Mouse (Mus musculus) G1E (cell line): ENCODE results near the gene Rnf168. TPM values are rescaled to one million over a fixed set of nuclear protein-coding genes. Genes with fewer than 3 reads are reported as not detected.
"Not testable (repeated sequence)": the region's sequence is repeated elsewhere in the genome, so short reads cannot be mapped to it uniquely, and the experiment has no call there.

ENCODE experiments used
- ATAC-seq: 2 replicates; pipeline ENCODE4 v1.8.0; 2016; ENCODE audit warnings: mild to moderate bottlenecking; ENCODE audit not compliant: insufficient number of reproducible peaks, poor library complexity, low FRiP score, severe bottlenecking; ENCODE audit errors: extremely low read depth
- DNase-seq: peaks from one replicate; pipeline ENCODE4 v3.0.0; 2012; ENCODE audit warnings: low spot score
- H3K27me3 ChIP-seq: 2 replicates; pipeline ENCODE4 v1.6.1; 2012; ENCODE audit warnings: mild to moderate bottlenecking, low read length, inconsistent platforms; ENCODE audit not compliant: insufficient read depth
- H3K36me3 ChIP-seq: replicated peaks from 2 replicates; pipeline ENCODE3; 2012; ENCODE audit warnings: mild to moderate bottlenecking, inconsistent platforms
- H3K4me1 ChIP-seq: 2 replicates; pipeline ENCODE4 v1.6.1; 2012; ENCODE audit warnings: low read depth, low read length, inconsistent platforms, mixed read lengths; ENCODE audit not compliant: insufficient read depth
- H3K4me3 ChIP-seq: 2 replicates; pipeline ENCODE4 v1.5.1; 2012; ENCODE audit warnings: low read depth, mild to moderate bottlenecking, inconsistent platforms, low read length, moderate library complexity, mixed read lengths
- H3K9me3 ChIP-seq: replicated peaks from 2 replicates; pipeline ENCODE4 v1.6.1; 2012; ENCODE audit warnings: inconsistent platforms
- CTCF ChIP-seq: IDR thresholded peaks from 2 replicates; pipeline ENCODE4 v1.5.1; 2012; ENCODE audit warnings: low read depth, low read length, inconsistent platforms, mixed read lengths
- GATA1 ChIP-seq: IDR thresholded peaks from 2 replicates; pipeline ENCODE4 v1.6.1; 2012; ENCODE audit warnings: borderline replicate concordance, low read length, inconsistent platforms, mixed read lengths
- GATA2 ChIP-seq: IDR thresholded peaks from 2 replicates; pipeline ENCODE4 v1.6.1; 2012; ENCODE audit warnings: low read depth, low read length, inconsistent platforms, borderline replicate concordance
- POLR2AphosphoS5 ChIP-seq: IDR thresholded peaks from 2 replicates; pipeline ENCODE4 v1.6.1; 2012; ENCODE audit warnings: low read depth, low read length, inconsistent platforms; ENCODE audit not compliant: insufficient replicate concordance
- TAL1 ChIP-seq: conservative IDR thresholded peaks from 2 replicates; pipeline ENCODE4 v1.6.1; 2012; ENCODE audit warnings: low read depth, low read length, inconsistent platforms, mixed read lengths
- polyA plus RNA-seq: library from polyadenylated mRNA; stranded (reverse); fragments of >175 nt; gene quantifications from 2 replicates; pipeline ENCODE4 v1.2.3, GENCODE M21; 2012
- total RNA-seq, 2 experiments: library from RNA; stranded (forward) in 1 of 2; stranded (reverse) in 1 of 2; fragments of 200-1000 nt in 1 of 2; fragments of >200 nt in 1 of 2; fragmentation: Nextera tagmentation in 1 of 2; gene quantifications; 2 replicates each; pipeline ENCODE4 v1.2.3; 2014 to 2017

The Rnf168 gene
- total and polyA plus RNA-seq, 3 experiments: 11.6 to 55.3 (median 18.8) TPM

GRCm38 (mm10) chr16:32278396-32278795 is 1.1 kb downstream of the Rnf168 start:
- peak overlapping the region; percentile 77 for H3K4me3 ChIP-seq
- H3K9me3 ChIP-seq: peaks cover 12% of the 10 kb centered on the region
- H3K27me3 ChIP-seq: no peaks in the 10 kb centered on the region
- peaks cover 31% of the 10 kb centered on the region for H3K36me3 ChIP-seq
- peaks cover 18% of the 10 kb centered on the region for H3K4me1 ChIP-seq
- no peak for TF ChIP-seq CTCF
- no peak for TF ChIP-seq POLR2AphosphoS5
- no peak for TF ChIP-seq GATA2
- TF ChIP-seq GATA1: no peak
- no peak for TF ChIP-seq TAL1
- ATAC-seq (no peak), DNase-seq (no peak)

GRCm38 (mm10) chr16:32280211-32280610 is 3.0 kb downstream of the Rnf168 start:
- peaks cover 50% of the 10 kb centered on the region for H3K36me3 ChIP-seq
- no peak for ATAC-seq
- DNase-seq: no peak
- no peak overlapping the region; the same call in 1 of the 2 replicates for H3K4me3 ChIP-seq
- TF ChIP-seq POLR2AphosphoS5 (no peak), CTCF (no peak), GATA1 (no peak), TAL1 (no peak), GATA2 (no peak)
- H3K27me3 ChIP-seq: no peaks in the 10 kb centered on the region
- peaks cover 12% of the 10 kb centered on the region for H3K9me3 ChIP-seq
- peaks cover 30% of the 10 kb centered on the region for H3K4me1 ChIP-seq

GRCm38 (mm10) chr16:32282608-32283007 is 5.3 kb downstream of the Rnf168 start:
- H3K36me3 ChIP-seq: peaks cover 74% of the 10 kb centered on the region
- no peak for ATAC-seq

GRCm38 (mm10) chr16:32291821-32292220 is 14.6 kb downstream of the Rnf168 start:
- no peak for DNase-seq
- H3K36me3 ChIP-seq: peaks cover 59% of the 10 kb centered on the region
- no peak overlapping the region for H3K4me3 ChIP-seq
- H3K27me3 ChIP-seq: no peaks in the 10 kb centered on the region
- no peaks in the 10 kb centered on the region for H3K4me1 ChIP-seq
- TF ChIP-seq POLR2AphosphoS5 (no peak), GATA2 (no peak), GATA1 (no peak), TAL1 (no peak), CTCF (no peak)
- no peak for ATAC-seq
- no peaks in the 10 kb centered on the region for H3K9me3 ChIP-seq

More at GRCm38 (mm10) chr16:32282608-32283007, 5.3 kb downstream of the Rnf168 start:
- H3K27me3 ChIP-seq: no peaks in the 10 kb centered on the region
- H3K9me3 ChIP-seq: peaks cover 12% of the 10 kb centered on the region
- no peak overlapping the region for H3K4me3 ChIP-seq
- DNase-seq: no peak
- peaks cover 22% of the 10 kb centered on the region for H3K4me1 ChIP-seq
- TF ChIP-seq CTCF: no peak
- no peak for TF ChIP-seq GATA1
- no peak for TF ChIP-seq TAL1
- TF ChIP-seq POLR2AphosphoS5: no peak
- TF ChIP-seq GATA2: no peak

DNA sequence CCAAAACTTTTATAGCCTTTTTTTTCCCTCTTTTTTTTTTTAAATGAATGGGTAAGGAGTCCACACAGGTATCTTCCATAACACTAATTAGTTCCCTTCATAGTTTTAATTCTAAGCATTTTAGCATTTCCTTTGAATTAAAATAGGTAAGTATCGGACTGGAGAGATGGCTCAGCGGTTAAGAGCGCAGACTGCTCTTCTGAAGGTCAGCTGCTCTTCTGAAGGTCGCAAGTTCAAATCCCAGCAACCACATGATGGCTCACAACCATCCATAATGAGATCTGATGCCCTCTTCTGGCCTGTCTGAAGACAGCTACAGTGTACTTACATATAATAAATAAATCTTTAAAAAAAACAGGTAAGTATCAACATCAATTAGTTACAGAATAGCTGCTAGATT is 22.4 kb downstream of the Rnf168 start:
- H3K4me3 ChIP-seq, DNase-seq, H3K9me3 ChIP-seq, H3K4me1 ChIP-seq, ATAC-seq, H3K27me3 ChIP-seq: not testable (repeated sequence)
- peaks cover 72% of the 10 kb centered on the region for H3K36me3 ChIP-seq

DNA sequence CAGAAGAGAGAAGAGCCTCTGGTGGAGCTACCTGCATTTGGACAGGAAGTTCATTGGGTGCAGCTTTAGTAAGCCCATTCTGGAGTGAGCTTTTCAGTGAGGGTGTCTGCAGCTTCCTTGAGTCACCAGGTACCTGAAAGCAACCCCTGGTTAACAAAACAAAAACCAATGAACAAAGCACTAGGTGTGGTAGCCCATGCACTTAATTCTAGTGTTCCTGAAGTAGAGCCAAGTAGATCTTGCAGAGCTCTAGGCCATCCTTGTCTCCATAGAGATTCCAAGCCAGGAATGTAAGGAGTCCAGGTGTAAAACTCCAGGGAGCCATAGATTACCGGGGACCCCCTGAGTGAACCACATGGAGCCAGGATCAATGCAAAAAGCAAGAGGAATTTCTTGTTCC is 25.8 kb downstream of the Rnf168 start:
- DNase-seq: no peak
- ATAC-seq: no peak
- Histone ChIP-seq H3K4me3 (no peak overlapping the region), H3K9me3 (no peaks in the 10 kb centered on the region), H3K36me3 (peaks cover 48% of the 10 kb centered on the region), H3K27me3 (no peaks in the 10 kb centered on the region), H3K4me1 (no peaks in the 10 kb centered on the region)
- no peak for TF ChIP-seq TAL1
- no peak for TF ChIP-seq CTCF

- no peaks in the 10 kb centered on the region for H3K27me3 ChIP-seq
- DNase-seq: no peak
- H3K9me3 ChIP-seq: no peaks in the 10 kb centered on the region
- peaks cover 40% of the 10 kb centered on the region for H3K36me3 ChIP-seq
- ATAC-seq: no peak
- H3K4me3 ChIP-seq: no peak overlapping the region
- TF ChIP-seq GATA2: no peak
- no peak for TF ChIP-seq TAL1
- H3K4me1 ChIP-seq: no peaks in the 10 kb centered on the region
These were observed 26.6 kb downstream of the Rnf168 start for GRCm38 (mm10) chr16:32303886-32304285.
